Mouse (Mus musculus) lung, postnatal 0 days (tissue): ENCODE measurements around the gene Camk1g. TPM values are rescaled to one million over a fixed set of nuclear protein-coding genes. Genes with fewer than 3 reads are reported as not detected.
A peak's percentile ranks its signal among the peaks of the same experiment; 100 is the strongest.

Experiments used
- ATAC-seq: fragments of 200-750 bp; cut with Nextera tagmentation; 2 replicates; pipeline ENCODE4 v1.8.0; 2017; ENCODE audit warnings: moderate library complexity
- DNase-seq: peaks from one replicate; pipeline ENCODE4 v3.0.0-alpha.2; 2016; ENCODE audit warnings: low spot score
- H3K27ac ChIP-seq: fragments of 300-500 bp; sonication (generic); 2 replicates; pipeline ENCODE4 v1.5.1; 2014; ENCODE audit warnings: antibody characterized with exemption, mild to moderate bottlenecking, low read length, mixed read lengths
- H3K27me3 ChIP-seq: fragments of 300-500 bp; sonication (generic); replicated peaks from 2 replicates; pipeline ENCODE4 v1.6.1; 2014; ENCODE audit warnings: low read length, mixed read lengths; ENCODE audit not compliant: insufficient read depth
- H3K36me3 ChIP-seq: fragments of 300-500 bp; sonication (generic); 2 replicates; pipeline ENCODE4 v1.6.1; 2014; ENCODE audit warnings: low read length, mixed read lengths; ENCODE audit not compliant: insufficient read depth
- H3K4me1 ChIP-seq: fragments of 300-500 bp; sonication (generic); 2 replicates; pipeline ENCODE4 v1.6.1; 2014; ENCODE audit warnings: antibody characterized with exemption, low read depth, low read length, mixed read lengths; ENCODE audit not compliant: insufficient read depth
- H3K4me2 ChIP-seq: fragments of 300-500 bp; sonication (generic); replicated peaks from 2 replicates; pipeline ENCODE4 v1.6.1; 2014; ENCODE audit warnings: low read depth, mild to moderate bottlenecking, low read length, moderate library complexity, mixed read lengths
- H3K4me3 ChIP-seq: fragments of 300-500 bp; sonication (generic); 2 replicates; pipeline ENCODE4 v1.5.1; 2014; ENCODE audit warnings: low read depth, low read length
- H3K9ac ChIP-seq: fragments of 300-500 bp; sonication (generic); replicated peaks from 2 replicates; pipeline ENCODE4 v1.6.1; 2014; ENCODE audit warnings: low read depth, mild to moderate bottlenecking
- H3K9me3 ChIP-seq: fragments of 300-500 bp; sonication (generic); 2 replicates; pipeline ENCODE4 v1.6.1; 2016; ENCODE audit warnings: low read length, mixed read lengths
- CTCF ChIP-seq: IDR thresholded peaks from 2 replicates; pipeline ENCODE4 v1.5.1; 2016; ENCODE audit warnings: antibody characterized with exemption, mild to moderate bottlenecking
- EP300 ChIP-seq: IDR thresholded peaks from 2 replicates; pipeline ENCODE4 v1.6.1; 2016; ENCODE audit warnings: antibody characterized with exemption, mild to moderate bottlenecking, control low read depth
- WGBS: fragments of 180-500 bp; shearing (Covaris S2); extraction: QIAGEN DNeasy Blood & Tissue Kit; methylation state at CpG from one replicate; pipeline ENCODE4 v1.1.7; 2014; 5-methylcytosine and 5-hydroxymethylcytosine counted together
- polyA plus RNA-seq: library from polyadenylated mRNA; unstranded; fragments of >200 nt; fragmentation: Nextera tagmentation; extraction: Ambion mirVana; gene quantifications from 2 replicates; pipeline ENCODE4 v1.2.1, GENCODE M21; 2015

Gene Camk1g
- polyA plus RNA-seq, 1 experiment from 2014 or later, result 15.9 TPM

GRCm38 (mm10) chr1:193338363-193338995 is 31.6 kb downstream of the Camk1g start:
- 79% methylated on average over 9 of the region's 9 CpGs for WGBS
- no peak for DNase-seq
- H3K4me2 ChIP-seq, result no peak overlapping the region

DNA sequence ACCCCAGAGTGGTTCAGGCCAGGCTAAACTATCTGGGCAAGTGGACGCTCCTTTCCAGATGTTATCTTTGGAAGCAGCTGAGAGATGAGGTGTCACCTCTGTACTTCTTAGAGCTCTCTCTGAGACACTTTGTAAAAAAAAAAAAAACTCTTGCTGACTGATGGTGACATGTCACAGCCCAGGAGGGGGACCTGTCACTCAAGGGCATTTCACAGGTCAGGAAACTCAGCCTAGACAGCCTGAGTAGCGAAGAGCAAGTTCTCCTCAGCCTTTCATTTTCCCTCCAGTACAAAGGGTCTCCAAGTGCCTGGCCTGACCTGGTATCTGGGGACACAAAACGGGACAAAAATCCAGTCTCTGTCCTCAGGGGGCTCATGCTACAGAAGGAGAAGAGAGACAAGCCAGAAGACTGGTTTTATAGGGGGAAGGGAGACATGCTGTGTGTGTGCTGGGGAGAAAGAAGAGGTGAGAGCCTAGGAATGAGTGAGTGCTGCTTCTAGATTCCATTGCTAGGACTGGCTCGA is 32.2 kb downstream of the Camk1g start:
- H3K9me3 ChIP-seq, result no peaks in the 10 kb centered on the region
- H3K36me3 ChIP-seq, result 0 out of 2 replicates have a peak, but pooled peaks cover under 1% of the 10 kb centered on the region
- TF ChIP-seq EP300 (no peak), CTCF (no peak)
- ATAC-seq (no peak), DNase-seq (no peak)
- no peaks in the 10 kb centered on the region for H3K4me1 ChIP-seq
- H3K4me2 ChIP-seq, result no peak overlapping the region
- no peak overlapping the region for H3K27ac ChIP-seq
- no peak overlapping the region for H3K4me3 ChIP-seq
- H3K9ac ChIP-seq, result no peak overlapping the region
- 62% methylated on average over 4 of the region's 4 CpGs for WGBS
- H3K27me3 ChIP-seq, result no peaks in the 10 kb centered on the region

More at GRCm38 (mm10) chr1:193338363-193338995, 31.6 kb downstream of the Camk1g start:
- no peak overlapping the region for H3K27ac ChIP-seq
- no peak overlapping the region for H3K9ac ChIP-seq
- no peaks in the 10 kb centered on the region for H3K9me3 ChIP-seq
- H3K4me1 ChIP-seq, result no peaks in the 10 kb centered on the region
- TF ChIP-seq CTCF (no peak), EP300 (no peak)
- H3K4me3 ChIP-seq, result no peak overlapping the region
- H3K27me3 ChIP-seq, result no peaks in the 10 kb centered on the region
- no peak for ATAC-seq
- 0 out of 2 replicates have a peak, but pooled peaks cover 5% of the 10 kb centered on the region for H3K36me3 ChIP-seq

GRCm38 (mm10) chr1:193337018-193337321 is 33.1 kb downstream of the Camk1g start:
- Histone ChIP-seq H3K4me2 (no peak overlapping the region), H3K27ac (no peak overlapping the region), H3K36me3 (no peaks in the 10 kb centered on the region), H3K27me3 (no peaks in the 10 kb centered on the region), H3K4me3 (no peak overlapping the region), H3K4me1 (no peaks in the 10 kb centered on the region), H3K9ac (no peak overlapping the region), H3K9me3 (no peaks in the 10 kb centered on the region)
- WGBS, result 78% methylated on average over 9 of the region's 9 CpGs
- ATAC-seq, result no peak
- no peak for TF ChIP-seq CTCF
- no peak for TF ChIP-seq EP300
- no peak for DNase-seq

- no peaks in the 10 kb centered on the region for H3K4me1 ChIP-seq
- ATAC-seq (no peak), DNase-seq (no peak)
- no peaks in the 10 kb centered on the region for H3K27me3 ChIP-seq
- H3K9ac ChIP-seq, result no peak overlapping the region
- no peak overlapping the region for H3K4me2 ChIP-seq
- no peak for TF ChIP-seq CTCF
- TF ChIP-seq EP300, result no peak
- H3K36me3 ChIP-seq, result no peaks in the 10 kb centered on the region
- H3K9me3 ChIP-seq, result no peaks in the 10 kb centered on the region
- H3K27ac ChIP-seq, result no peak overlapping the region
- no peak overlapping the region for H3K4me3 ChIP-seq
- 80% methylated on average over 7 of the region's 7 CpGs for WGBS
Measured at GRCm38 (mm10) chr1:193336122-193337017, 33.7 kb downstream of the Camk1g start.

DNA sequence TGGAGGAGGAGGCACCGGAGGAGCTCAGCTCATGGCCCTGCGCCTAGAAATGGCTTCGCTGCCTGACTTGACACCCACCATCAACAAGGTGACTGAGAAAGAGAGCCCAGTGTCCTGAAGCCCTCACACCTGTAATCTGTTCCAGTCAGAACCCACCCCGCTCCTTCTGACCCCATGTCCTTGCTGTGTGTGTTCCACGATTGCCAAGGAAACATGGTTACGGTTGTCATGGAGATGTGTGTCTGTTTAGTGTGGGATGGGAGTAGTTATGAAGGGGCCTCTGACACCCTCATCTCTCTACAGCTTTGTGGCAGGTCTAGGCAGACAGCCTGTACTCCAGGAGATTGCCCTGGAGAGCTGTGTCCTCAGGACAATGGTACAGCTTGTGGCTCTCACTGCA is 35.6 kb downstream of the Camk1g start:
- Histone ChIP-seq H3K9me3 (no peaks in the 10 kb centered on the region), H3K9ac (no peak overlapping the region), H3K4me2 (no peak overlapping the region), H3K4me3 (no peak overlapping the region), H3K4me1 (no peaks in the 10 kb centered on the region), H3K27ac (no peak overlapping the region), H3K36me3 (no peaks in the 10 kb centered on the region), H3K27me3 (no peaks in the 10 kb centered on the region)
- ATAC-seq (peak; percentile 46), DNase-seq (no peak)
- WGBS, result 69% methylated on average over 6 of the region's 6 CpGs
- no peak for TF ChIP-seq EP300
- TF ChIP-seq CTCF, result no peak

DNA sequence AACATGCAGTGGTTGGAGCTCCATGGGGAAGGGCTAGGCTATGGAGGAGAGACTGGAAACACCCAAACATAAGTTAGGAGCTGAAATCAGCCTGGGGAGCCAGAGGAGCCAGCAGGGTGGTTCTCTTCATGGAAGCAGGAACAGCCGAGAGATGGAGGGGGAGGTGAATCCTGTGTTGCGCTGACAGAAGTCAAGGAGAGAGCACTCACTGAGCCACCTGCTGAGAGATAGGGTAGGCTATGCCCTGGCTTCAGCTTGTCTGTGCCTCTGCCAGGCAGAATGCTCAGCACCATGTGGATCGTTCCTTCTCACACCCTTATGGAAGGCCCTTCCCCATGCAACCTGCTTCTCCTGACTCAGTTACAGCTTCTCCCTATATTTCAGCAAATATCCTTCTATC is 36.3 kb downstream of the Camk1g start:
- ATAC-seq, result no peak
- Histone ChIP-seq H3K4me2 (no peak overlapping the region), H3K27ac (no peak overlapping the region), H3K36me3 (no peaks in the 10 kb centered on the region), H3K9me3 (no peaks in the 10 kb centered on the region), H3K9ac (no peak overlapping the region), H3K4me1 (no peaks in the 10 kb centered on the region), H3K4me3 (no peak overlapping the region), H3K27me3 (no peaks in the 10 kb centered on the region)
- no peak for DNase-seq
- 76% methylated on average over 3 of the region's 3 CpGs for WGBS
- no peak for TF ChIP-seq EP300
- TF ChIP-seq CTCF, result no peak
